Mouse (Mus musculus) G1E (cell line): ENCODE data around the gene Cplx3. TPM values are rescaled to one million over a fixed set of nuclear protein-coding genes. Genes with fewer than 3 reads are reported as not detected.
A peak's percentile ranks its signal among the peaks of the same experiment; 100 is the strongest.

Experiments
- ATAC-seq: 2 replicates; pipeline ENCODE4 v1.8.0; 2016; ENCODE audit warnings: mild to moderate bottlenecking; ENCODE audit not compliant: insufficient number of reproducible peaks, poor library complexity, low FRiP score, severe bottlenecking; ENCODE audit errors: extremely low read depth
- DNase-seq: peaks from one replicate; pipeline ENCODE4 v3.0.0; 2012; ENCODE audit warnings: low spot score
- H3K27me3 ChIP-seq: 2 replicates; pipeline ENCODE4 v1.6.1; 2012; ENCODE audit warnings: mild to moderate bottlenecking, low read length, inconsistent platforms; ENCODE audit not compliant: insufficient read depth
- H3K36me3 ChIP-seq: replicated peaks from 2 replicates; pipeline ENCODE3; 2012; ENCODE audit warnings: mild to moderate bottlenecking, inconsistent platforms
- H3K4me1 ChIP-seq: 2 replicates; pipeline ENCODE4 v1.6.1; 2012; ENCODE audit warnings: low read depth, low read length, inconsistent platforms, mixed read lengths; ENCODE audit not compliant: insufficient read depth
- H3K4me3 ChIP-seq: 2 replicates; pipeline ENCODE4 v1.5.1; 2012; ENCODE audit warnings: low read depth, mild to moderate bottlenecking, inconsistent platforms, low read length, moderate library complexity, mixed read lengths
- H3K9me3 ChIP-seq: replicated peaks from 2 replicates; pipeline ENCODE4 v1.6.1; 2012; ENCODE audit warnings: inconsistent platforms
- CTCF ChIP-seq: IDR thresholded peaks from 2 replicates; pipeline ENCODE4 v1.5.1; 2012; ENCODE audit warnings: low read depth, low read length, inconsistent platforms, mixed read lengths
- GATA1 ChIP-seq: IDR thresholded peaks from 2 replicates; pipeline ENCODE4 v1.6.1; 2012; ENCODE audit warnings: borderline replicate concordance, low read length, inconsistent platforms, mixed read lengths
- GATA2 ChIP-seq: IDR thresholded peaks from 2 replicates; pipeline ENCODE4 v1.6.1; 2012; ENCODE audit warnings: low read depth, low read length, inconsistent platforms, borderline replicate concordance
- POLR2AphosphoS5 ChIP-seq: IDR thresholded peaks from 2 replicates; pipeline ENCODE4 v1.6.1; 2012; ENCODE audit warnings: low read depth, low read length, inconsistent platforms; ENCODE audit not compliant: insufficient replicate concordance
- TAL1 ChIP-seq: conservative IDR thresholded peaks from 2 replicates; pipeline ENCODE4 v1.6.1; 2012; ENCODE audit warnings: low read depth, low read length, inconsistent platforms, mixed read lengths
- polyA plus RNA-seq: library from polyadenylated mRNA; stranded (reverse); fragments of >175 nt; gene quantifications from 2 replicates; pipeline ENCODE4 v1.2.3, GENCODE M21; 2012
- total RNA-seq, 2 experiments: library from RNA; stranded (forward) in 1 of 2; stranded (reverse) in 1 of 2; fragments of 200-1000 nt in 1 of 2; fragments of >200 nt in 1 of 2; fragmentation: Nextera tagmentation in 1 of 2; gene quantifications; 2 replicates each; pipeline ENCODE4 v1.2.3; 2014 to 2017

Gene Cplx3
- total and polyA plus RNA-seq, 3 experiments = 0.11 TPM; not detected in 2

- Histone ChIP-seq H3K4me1 (peaks cover 83% of the 10 kb centered on the region), H3K9me3 (no peaks in the 10 kb centered on the region), H3K27me3 (no peaks in the 10 kb centered on the region), H3K36me3 (peaks cover 44% of the 10 kb centered on the region), H3K4me3 (peak overlapping the region; percentile 92)
- ATAC-seq (no peak), DNase-seq (no peak)
- TF ChIP-seq POLR2AphosphoS5 = no peak
- no peak for TF ChIP-seq CTCF
- no peak for TF ChIP-seq GATA2
- no peak for TF ChIP-seq TAL1
- TF ChIP-seq GATA1 = no peak
Measured at GRCm38 (mm10) chr9:57644442-57644943, 38.4 kb upstream of the Cplx3 start.

GRCm38 (mm10) chr9:57643856-57644180 is 37.7 kb upstream of the Cplx3 start:
- Histone ChIP-seq H3K4me3 (peak overlapping the region; percentile 92), H3K36me3 (peaks cover 50% of the 10 kb centered on the region), H3K27me3 (no peaks in the 10 kb centered on the region), H3K4me1 (peaks cover 89% of the 10 kb centered on the region), H3K9me3 (no peaks in the 10 kb centered on the region)
- no peak for TF ChIP-seq GATA2
- TF ChIP-seq TAL1 = peak; percentile 82
- TF ChIP-seq POLR2AphosphoS5 = no peak
- no peak for TF ChIP-seq GATA1
- TF ChIP-seq CTCF = no peak
- ATAC-seq (peak; percentile 46), DNase-seq (peak; percentile 50)

- Histone ChIP-seq H3K9me3 (no peaks in the 10 kb centered on the region), H3K4me1 (peaks cover 89% of the 10 kb centered on the region), H3K27me3 (no peaks in the 10 kb centered on the region), H3K36me3 (peaks cover 56% of the 10 kb centered on the region), H3K4me3 (peak overlapping the region; percentile 92)
- no peak for TF ChIP-seq POLR2AphosphoS5
- no peak for TF ChIP-seq GATA1
- TF ChIP-seq TAL1 = no peak
- no peak for TF ChIP-seq GATA2
- TF ChIP-seq CTCF = no peak
- ATAC-seq = no peak
- no peak for DNase-seq
Measured at GRCm38 (mm10) chr9:57643169-57643855, 37.2 kb upstream of the Cplx3 start.

- no peak for DNase-seq
- H3K36me3 ChIP-seq = peaks cover 69% of the 10 kb centered on the region
- H3K4me3 ChIP-seq = peak overlapping the region; percentile 92; the same call in 1 of the 2 replicates
- peaks cover 90% of the 10 kb centered on the region for H3K4me1 ChIP-seq
- ATAC-seq = no peak
- TF ChIP-seq GATA2 (no peak), GATA1 (no peak), POLR2AphosphoS5 (no peak), CTCF (no peak), TAL1 (no peak)
- no peaks in the 10 kb centered on the region for H3K9me3 ChIP-seq
- H3K27me3 ChIP-seq = no peaks in the 10 kb centered on the region
Measured at GRCm38 (mm10) chr9:57641775-57642550, 35.9 kb upstream of the Cplx3 start.

- Histone ChIP-seq H3K4me1 (peaks cover 87% of the 10 kb centered on the region), H3K36me3 (peaks cover 77% of the 10 kb centered on the region), H3K27me3 (no peaks in the 10 kb centered on the region), H3K4me3 (peak overlapping the region; percentile 69; the same call in 1 of the 2 replicates), H3K9me3 (no peaks in the 10 kb centered on the region)
- TF ChIP-seq GATA1 (no peak), GATA2 (no peak), TAL1 (no peak), POLR2AphosphoS5 (no peak), CTCF (no peak)
- no peak for ATAC-seq
- DNase-seq = no peak
Measured at GRCm38 (mm10) chr9:57641022-57641421, 34.9 kb upstream of the Cplx3 start.

GRCm38 (mm10) chr9:57640384-57640783 is 34.3 kb upstream of the Cplx3 start:
- peak; percentile 76 for DNase-seq

More at GRCm38 (mm10) chr9:57640384-57640783, 34.3 kb upstream of the Cplx3 start:
- Histone ChIP-seq H3K9me3 (no peaks in the 10 kb centered on the region), H3K27me3 (no peaks in the 10 kb centered on the region), H3K4me3 (peak overlapping the region; percentile 69; the same call in 1 of the 2 replicates), H3K36me3 (peaks cover 81% of the 10 kb centered on the region), H3K4me1 (peaks cover 85% of the 10 kb centered on the region)
- ATAC-seq = peak; percentile 59
- TF ChIP-seq POLR2AphosphoS5 = no peak
- TF ChIP-seq TAL1 = no peak
- TF ChIP-seq CTCF = no peak
